ENCODE assay signal across 25 mouse cellular contexts in genomic region chr17:51370085-51370484, GRCm38 (mm10).
DNase-seq lines count a peak whose midpoint lies in the region; ATAC-seq lines count a peak whose summit lies in the region.
"Had no signal": no experiment of that assay in that cellular context is flagged by ENCODE, and none has a peak within 500 bp of the region (broad histone marks: within the 10 kb centered on the region; RNA-seq: fewer than 3 reads in every experiment).

No protein-coding gene starts in this region.

- 0 out of 2 replicates have a peak overlapping the region, but pooled peaks have one; percentile 14 for H3K27ac ChIP-seq in midbrain, embryonic 14.5 days (replicated peaks; ENCODE audit: low read depth, low read length)
- H3K27ac ChIP-seq in midbrain, embryonic 16.5 days (ENCODE audit: low read length) = no peak overlapping the region
- H3K27ac ChIP-seq: forebrain, embryonic 15.5 days; hindbrain, embryonic 10.5 days; intestine, embryonic 15.5 days; limb, embryonic 12.5 days; lung, embryonic 15.5 days; midbrain, embryonic 12.5 days; stomach, postnatal 0 days had no signal

- no peak overlapping the region for H3K4me3 ChIP-seq in midbrain, embryonic 14.5 days (replicated peaks; ENCODE audit: low read depth, low read length)
- no peak overlapping the region for H3K4me3 ChIP-seq in midbrain, embryonic 16.5 days (ENCODE audit: low read depth, low read length)
- H3K4me3 ChIP-seq: forebrain, embryonic 15.5 days; hindbrain, embryonic 10.5 days; hindbrain, embryonic 15.5 days; intestine, embryonic 15.5 days; limb, embryonic 12.5 days; lung, embryonic 15.5 days; midbrain, embryonic 12.5 days had no signal

- H3K4me1 ChIP-seq in midbrain, embryonic 14.5 days (ENCODE audit: control insufficient read depth, insufficient read depth, low read length) = peaks cover 10% of the 10 kb centered on the region; the same call in 1 of the 2 replicates
- H3K4me1 ChIP-seq in midbrain, embryonic 16.5 days (ENCODE audit: control insufficient read depth, insufficient read depth, low read length) = no peaks in the 10 kb centered on the region; the same call in 1 of the 2 replicates
- H3K4me1 ChIP-seq: hindbrain, embryonic 15.5 days; intestine, embryonic 15.5 days; lung, embryonic 15.5 days had no signal

- DNase-seq in kidney, adult 9 months = peak; percentile 22
- DNase-seq in kidney, adult 11 months = no peak
- no peak for DNase-seq in midbrain, embryonic 14.5 days
- peak; percentile 4 for DNase-seq in kidney, postnatal 14 days
- DNase-seq in cerebellum, postnatal 4 days (ENCODE audit: low spot score in 2 of 2) = no peak
- no peak for DNase-seq in frontal cortex, postnatal 10 days (ENCODE audit: low spot score in 2 of 2)
- DNase-seq: adrenal gland, postnatal 25 days; B cell, adult 2 months; cerebellum, adult 18-20 months; cerebellum, postnatal 10 days; gastrocnemius, postnatal 14 days; heart, postnatal 14 days; layer of hippocampus, postnatal 36 days; right cerebral cortex, postnatal 4 days; thymus, adult 18-20 months; thymus, postnatal 25 days had no signal

- H3K27me3 ChIP-seq in midbrain, embryonic 14.5 days (ENCODE audit: control insufficient read depth, insufficient read depth, low read length) = no peaks in the 10 kb centered on the region
- H3K27me3 ChIP-seq in midbrain, embryonic 16.5 days (ENCODE audit: control insufficient read depth, insufficient read depth, low read depth, low read length) = no peaks in the 10 kb centered on the region
- H3K27me3 ChIP-seq: forebrain, embryonic 15.5 days; hindbrain, embryonic 15.5 days; intestine, embryonic 15.5 days; limb, embryonic 12.5 days; lung, embryonic 15.5 days; midbrain, embryonic 12.5 days had no signal

- ATAC-seq in midbrain, embryonic 14.5 days (ENCODE audit: low FRiP score, low TSS enrichment) = no peak
- no peak for ATAC-seq in midbrain, embryonic 16.5 days
- ATAC-seq: intestine, embryonic 15.5 days had no signal

- no peak overlapping the region for H3K4me2 ChIP-seq in midbrain, embryonic 14.5 days (ENCODE audit: low read length)
- H3K4me2 ChIP-seq in midbrain, embryonic 16.5 days (ENCODE audit: low read length) = no peak overlapping the region
- H3K4me2 ChIP-seq: forebrain, embryonic 15.5 days; hindbrain, embryonic 15.5 days; intestine, embryonic 15.5 days; limb, embryonic 12.5 days; lung, embryonic 15.5 days; midbrain, embryonic 12.5 days had no signal

- H3K9me3 ChIP-seq in midbrain, embryonic 14.5 days (ENCODE audit: control insufficient read depth, low read length) = no peaks in the 10 kb centered on the region
- no peaks in the 10 kb centered on the region for H3K9me3 ChIP-seq in midbrain, embryonic 16.5 days (replicated peaks; ENCODE audit: control insufficient read depth, low read length, poor library complexity, severe bottlenecking)
- H3K9me3 ChIP-seq: forebrain, embryonic 15.5 days; hindbrain, embryonic 10.5 days; hindbrain, embryonic 15.5 days; intestine, embryonic 15.5 days; limb, embryonic 12.5 days; lung, embryonic 15.5 days; midbrain, embryonic 12.5 days had no signal

- no peaks in the 10 kb centered on the region for H3K36me3 ChIP-seq in midbrain, embryonic 14.5 days (ENCODE audit: control insufficient read depth, insufficient read depth, low read length)
- H3K36me3 ChIP-seq in midbrain, embryonic 16.5 days (ENCODE audit: control insufficient read depth, insufficient read depth, low read length) = no peaks in the 10 kb centered on the region
- H3K36me3 ChIP-seq: forebrain, embryonic 15.5 days; hindbrain, embryonic 10.5 days; hindbrain, embryonic 15.5 days; intestine, embryonic 15.5 days; limb, embryonic 12.5 days; lung, embryonic 15.5 days; midbrain, embryonic 12.5 days had no signal

- no peak overlapping the region for H3K9ac ChIP-seq in midbrain, embryonic 14.5 days (replicated peaks; ENCODE audit: low read length)
- no peak overlapping the region for H3K9ac ChIP-seq in midbrain, embryonic 16.5 days (ENCODE audit: low read depth, low read length)
- H3K9ac ChIP-seq: forebrain, embryonic 15.5 days; hindbrain, embryonic 15.5 days; intestine, embryonic 15.5 days; limb, embryonic 12.5 days; lung, embryonic 15.5 days; midbrain, embryonic 12.5 days had no signal

- WGBS in midbrain, embryonic 14.5 days = 57% methylated on average over 9 of the region's 9 CpGs
- WGBS in midbrain, embryonic 16.5 days = 60% methylated on average over 9 of the region's 9 CpGs

Comparison
In these comparisons a context has a peak if more than half of its experiments do, and no peak if none do; other contexts are left out.
1. DNase-seq: peak in kidney, adult 9 months (single experiment) and kidney, postnatal 14 days (single experiment); none in kidney, adult 11 months (single experiment), midbrain, embryonic 14.5 days (single experiment), cerebellum, postnatal 4 days (0 of 2) and frontal cortex, postnatal 10 days (0 of 2).